ENCODE assay signal across 13 mouse cellular contexts in the genomic region with DNA sequence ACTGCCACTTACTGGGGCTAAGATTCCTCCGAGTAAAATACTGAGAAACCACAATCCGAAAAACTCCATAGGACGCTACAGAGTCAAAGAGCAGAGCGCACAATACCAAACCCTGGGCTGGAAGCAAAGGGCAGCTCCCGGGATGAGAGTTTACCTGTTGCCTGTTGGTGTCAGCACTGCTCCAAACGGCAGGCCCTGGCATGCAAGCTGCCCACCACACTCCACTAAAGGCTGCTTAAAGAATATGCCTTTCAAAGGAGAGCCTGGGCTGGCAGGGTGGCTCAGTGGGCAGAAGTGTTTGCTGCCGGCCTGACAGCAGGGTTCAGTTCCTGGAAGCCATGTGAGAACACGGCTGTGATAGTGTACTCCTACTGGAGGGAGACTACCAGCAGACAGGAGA. TPM values are rescaled to one million over a fixed set of nuclear protein-coding genes. Genes with fewer than 3 reads are reported as not detected.
A peak's percentile ranks its signal among the peaks of the same experiment; 100 is the strongest.
DNase-seq lines count a peak whose midpoint lies in the region; ATAC-seq and TF ChIP-seq lines count a peak whose summit lies in the region.
"Had no signal": no experiment of that assay in that cellular context is flagged by ENCODE, and none has a peak within 500 bp of the region (broad histone marks: within the 10 kb centered on the region; RNA-seq: fewer than 3 reads in every experiment).

No protein-coding gene starts in this region.

- TF ChIP-seq CTCF in ES-Bruce4 (IDR thresholded peaks at IDR 0.05; ENCODE audit: low read depth, low read length): no peak
- TF ChIP-seq CTCF in intestine, postnatal 0 days (IDR thresholded peaks at IDR 0.05; ENCODE audit: low read depth): peak; percentile 41

- peaks cover 25% of the 10 kb centered on the region for H3K36me3 ChIP-seq in heart, embryonic 10.5 days
- H3K36me3 ChIP-seq in ES-Bruce4 (ENCODE audit: control insufficient read depth, insufficient read depth, low read length, poor library complexity, severe bottlenecking): no peaks in the 10 kb centered on the region
- peaks cover 41% of the 10 kb centered on the region for H3K36me3 ChIP-seq in embryonic facial prominence, embryonic 10.5 days (replicated peaks)
- H3K36me3 ChIP-seq in intestine, postnatal 0 days (ENCODE audit: control insufficient read depth, insufficient read depth): peaks cover 21% of the 10 kb centered on the region; the same call in 1 of the 2 replicates
- H3K36me3 ChIP-seq: embryonic facial prominence, embryonic 15.5 days had no signal

- no peak overlapping the region for H3K4me3 ChIP-seq in heart, embryonic 10.5 days
- H3K4me3 ChIP-seq in ES-Bruce4 (ENCODE audit: low read depth, low read length): no peak overlapping the region
- H3K4me3 ChIP-seq in embryonic facial prominence, embryonic 10.5 days: no peak overlapping the region
- H3K4me3 ChIP-seq in intestine, postnatal 0 days (ENCODE audit: low read depth, low read length): no peak overlapping the region
- H3K4me3 ChIP-seq: embryonic facial prominence, embryonic 15.5 days had no signal

- no peak for TF ChIP-seq EP300 in ES-Bruce4 (IDR thresholded peaks at IDR 0.05; ENCODE audit: insufficient read depth, low read depth, low read length)

- WGBS in heart, embryonic 10.5 days: 67% methylated on average over 8 of the region's 8 CpGs
- WGBS in embryonic facial prominence, embryonic 10.5 days: 72% methylated on average over 8 of the region's 8 CpGs
- 62% methylated on average over 8 of the region's 8 CpGs for WGBS in intestine, postnatal 0 days

- H3K4me1 ChIP-seq in heart, embryonic 10.5 days: peaks cover 72% of the 10 kb centered on the region
- peaks cover 3% of the 10 kb centered on the region for H3K4me1 ChIP-seq in ES-Bruce4 (ENCODE audit: control insufficient read depth, insufficient read depth, low read length)
- H3K4me1 ChIP-seq in embryonic facial prominence, embryonic 10.5 days: peaks cover 49% of the 10 kb centered on the region
- no peaks in the 10 kb centered on the region for H3K4me1 ChIP-seq in intestine, postnatal 0 days (replicated peaks; ENCODE audit: control insufficient read depth, insufficient read depth, low read length)

- peak overlapping the region; percentile 80; the same call in 1 of the 2 replicates for H3K27ac ChIP-seq in heart, embryonic 10.5 days
- peak overlapping the region; percentile 21; the same call in 1 of the 2 replicates for H3K27ac ChIP-seq in ES-Bruce4 (ENCODE audit: insufficient read depth, low read length)
- H3K27ac ChIP-seq in embryonic facial prominence, embryonic 10.5 days (replicated peaks): peak overlapping the region; percentile 36
- no peak overlapping the region for H3K27ac ChIP-seq in intestine, postnatal 0 days (ENCODE audit: low read depth, low read length)
- H3K27ac ChIP-seq: embryonic facial prominence, embryonic 15.5 days had no signal

- H3K9me3 ChIP-seq in heart, embryonic 10.5 days: no peaks in the 10 kb centered on the region
- no peaks in the 10 kb centered on the region for H3K9me3 ChIP-seq in ES-Bruce4 (replicated peaks; ENCODE audit: control insufficient read depth, insufficient read depth, low read length, poor library complexity, severe bottlenecking)
- H3K9me3 ChIP-seq in embryonic facial prominence, embryonic 10.5 days: no peaks in the 10 kb centered on the region
- H3K9me3 ChIP-seq in intestine, postnatal 0 days (ENCODE audit: control insufficient read depth): no peaks in the 10 kb centered on the region
- H3K9me3 ChIP-seq: embryonic facial prominence, embryonic 15.5 days had no signal

- H3K27me3 ChIP-seq in heart, embryonic 10.5 days (ENCODE audit: insufficient read depth, poor library complexity, severe bottlenecking): no peaks in the 10 kb centered on the region
- no peaks in the 10 kb centered on the region for H3K27me3 ChIP-seq in ES-Bruce4 (ENCODE audit: control insufficient read depth, insufficient read depth, low read length, poor library complexity, severe bottlenecking)
- no peaks in the 10 kb centered on the region for H3K27me3 ChIP-seq in embryonic facial prominence, embryonic 10.5 days (replicated peaks; ENCODE audit: low read depth, poor library complexity, severe bottlenecking)
- H3K27me3 ChIP-seq in intestine, postnatal 0 days (replicated peaks; ENCODE audit: control insufficient read depth, insufficient read depth, low read length): no peaks in the 10 kb centered on the region
- H3K27me3 ChIP-seq: embryonic facial prominence, embryonic 15.5 days had no signal

- no peak overlapping the region for H3K4me2 ChIP-seq in intestine, postnatal 0 days (replicated peaks; ENCODE audit: low read depth)
- H3K4me2 ChIP-seq: embryonic facial prominence, embryonic 15.5 days had no signal

- no peak for TF ChIP-seq POLR2A in ES-Bruce4 (IDR thresholded peaks at IDR 0.05; ENCODE audit: insufficient read depth, low read length)

- no peak overlapping the region for H3K9ac ChIP-seq in ES-Bruce4 (ENCODE audit: low read depth, poor library complexity, severe bottlenecking)
- H3K9ac ChIP-seq in intestine, postnatal 0 days (ENCODE audit: low read depth, low read length): no peak overlapping the region
- H3K9ac ChIP-seq: embryonic facial prominence, embryonic 15.5 days had no signal

- no peak for ATAC-seq in intestine, postnatal 0 days

- no peak for DNase-seq in heart, embryonic 10.5 days (ENCODE audit: low spot score)
- DNase-seq in heart, adult 8-10 months (ENCODE audit: low spot score): no peak
- no peak for DNase-seq in embryonic facial prominence, embryonic 10.5 days (ENCODE audit: low spot score)
- DNase-seq in embryo, embryonic 10.5 days (ENCODE audit: low spot score): no peak
- DNase-seq in urinary bladder, postnatal 36 days (ENCODE audit: low spot score in 2 of 2): no peak
- DNase-seq: cerebellum, adult 8-10 months; gastrocnemius, postnatal 10 days; kidney, adult 18-20 months; lung, postnatal 14 days; thymus, postnatal 14 days had no signal

RNA-seq across cellular contexts. Expression of a gene that starts 25.2 kb away (rescaled TPM):
- 0.64 and 1.3 TPM in 2 replicates for polyA plus RNA-seq in heart, embryonic 10.5 days (2016; fragmentation: Nextera tagmentation; extraction: Ambion mirVana)
- total RNA-seq in heart, adult 8-10 months (2022): 10 to 100 TPM in 1 of 4 experiments, 1 to 10 TPM in 3; 1.8 to 10.3 (median 2.6) TPM
- 0.72 and 1.9 TPM in 2 replicates for polyA plus RNA-seq in ES-Bruce4 (2011; ENCODE audit: insufficient read depth, insufficient read length, low read depth, missing spikeins)
- polyA plus RNA-seq in embryonic facial prominence, embryonic 10.5 days (2016; fragmentation: Nextera tagmentation; extraction: Ambion mirVana): 0.58 and 0.83 TPM in 2 replicates
- polyA plus RNA-seq in intestine, postnatal 0 days (2015; fragmentation: Nextera tagmentation; extraction: Ambion mirVana): 2.9 and 3.2 TPM in 2 replicates

RNA-seq across cellular contexts. Expression of a gene that starts 50.9 kb away (rescaled TPM):
- 163 and 178 TPM in 2 replicates for polyA plus RNA-seq in heart, embryonic 10.5 days (2016; fragmentation: Nextera tagmentation; extraction: Ambion mirVana)
- 10 to 100 TPM; 21.9 to 30.3 (median 23.7) TPM for total RNA-seq in heart, adult 8-10 months (2022)
- 174 and 218 TPM in 2 replicates for polyA plus RNA-seq in ES-Bruce4 (2011; ENCODE audit: insufficient read depth, insufficient read length, low read depth, missing spikeins)
- polyA plus RNA-seq in embryonic facial prominence, embryonic 10.5 days (2016; fragmentation: Nextera tagmentation; extraction: Ambion mirVana): 178 and 198 TPM in 2 replicates
- polyA plus RNA-seq in intestine, postnatal 0 days (2015; fragmentation: Nextera tagmentation; extraction: Ambion mirVana): 116 and 127 TPM in 2 replicates

RNA-seq across cellular contexts. Expression of a gene that starts 57.3 kb away (rescaled TPM):
- polyA plus RNA-seq in heart, embryonic 10.5 days (2016; fragmentation: Nextera tagmentation; extraction: Ambion mirVana): 13.5 and 42.1 TPM in 2 replicates
- total RNA-seq in heart, adult 8-10 months (2022): 1 to 10 TPM; 2.0 to 4.6 (median 2.7) TPM
- polyA plus RNA-seq in ES-Bruce4 (2011; ENCODE audit: insufficient read depth, insufficient read length, low read depth, missing spikeins): 0.79 and 1.2 TPM in 2 replicates
- polyA plus RNA-seq in embryonic facial prominence, embryonic 10.5 days (2016; fragmentation: Nextera tagmentation; extraction: Ambion mirVana): 72.7 and 83.3 TPM in 2 replicates
- polyA plus RNA-seq in intestine, postnatal 0 days (2015; fragmentation: Nextera tagmentation; extraction: Ambion mirVana): 21.1 and 23.0 TPM in 2 replicates
